Mouse (Mus musculus) midbrain, embryonic 15.5 days (tissue): ENCODE data around the gene Scube3. TPM values are rescaled to one million over a fixed set of nuclear protein-coding genes. Genes with fewer than 3 reads are reported as not detected.

Source experiments
- ATAC-seq: fragments of 200-750 bp; cut with Nextera tagmentation; replicated peaks from 2 replicates; pipeline ENCODE4 v1.8.0; 2017; ENCODE audit warnings: moderate TSS enrichment
- H3K27ac ChIP-seq: fragments of 300-500 bp; sonication (generic); 2 replicates; pipeline ENCODE4 v1.5.1; 2015; ENCODE audit warnings: mild to moderate bottlenecking, inconsistent platforms
- H3K27me3 ChIP-seq: fragments of 300-500 bp; sonication (generic); replicated peaks from 2 replicates; pipeline ENCODE4 v1.6.1; 2015; ENCODE audit warnings: inconsistent platforms
- H3K36me3 ChIP-seq: fragments of 300-500 bp; sonication (generic); replicated peaks from 2 replicates; pipeline ENCODE4 v1.6.1; 2015; ENCODE audit warnings: inconsistent platforms
- H3K4me1 ChIP-seq: fragments of 300-500 bp; sonication (generic); 2 replicates; pipeline ENCODE4 v1.6.1; 2015; ENCODE audit warnings: inconsistent platforms
- H3K4me2 ChIP-seq: fragments of 300-500 bp; sonication (generic); 2 replicates; pipeline ENCODE4 v1.6.1; 2015; ENCODE audit warnings: inconsistent platforms, mild to moderate bottlenecking, moderate library complexity
- H3K4me3 ChIP-seq: fragments of 300-500 bp; sonication (generic); 2 replicates; pipeline ENCODE4 v1.5.1; 2015; ENCODE audit warnings: mild to moderate bottlenecking, inconsistent platforms
- H3K9ac ChIP-seq: fragments of 300-500 bp; sonication (generic); 2 replicates; pipeline ENCODE4 v1.6.1; 2015; ENCODE audit warnings: mild to moderate bottlenecking, inconsistent platforms
- H3K9me3 ChIP-seq: fragments of 300-500 bp; sonication (generic); 2 replicates; pipeline ENCODE4 v1.6.1; 2016; ENCODE audit warnings: inconsistent platforms
- WGBS: fragments of 180-500 bp; shearing (Covaris S2); methylation state at CpG from one replicate; pipeline ENCODE4 v1.1.7; 2015; ENCODE audit warnings: mixed read lengths; 5-methylcytosine and 5-hydroxymethylcytosine counted together
- polyA plus RNA-seq: library from polyadenylated mRNA; unstranded; fragments of >200 nt; fragmentation: Nextera tagmentation; extraction: Ambion mirVana; gene quantifications from 2 replicates; pipeline ENCODE4 v1.2.1, GENCODE M21; 2015

Gene Scube3
- polyA plus RNA-seq, 1 experiment from 2014 or later, result 6.4 TPM

- Histone ChIP-seq H3K27ac (no peak overlapping the region), H3K4me2 (no peak overlapping the region), H3K27me3 (no peaks in the 10 kb centered on the region), H3K36me3 (peaks cover 20% of the 10 kb centered on the region), H3K4me3 (no peak overlapping the region), H3K9ac (no peak overlapping the region), H3K4me1 (no peaks in the 10 kb centered on the region), H3K9me3 (no peaks in the 10 kb centered on the region)
- ATAC-seq, result no peak
- WGBS, result 86% methylated on average over 5 of the region's 5 CpGs
These were observed 46.4 kb downstream of the Scube3 start for GRCm38 (mm10) chr17:28188313-28188712.

DNA sequence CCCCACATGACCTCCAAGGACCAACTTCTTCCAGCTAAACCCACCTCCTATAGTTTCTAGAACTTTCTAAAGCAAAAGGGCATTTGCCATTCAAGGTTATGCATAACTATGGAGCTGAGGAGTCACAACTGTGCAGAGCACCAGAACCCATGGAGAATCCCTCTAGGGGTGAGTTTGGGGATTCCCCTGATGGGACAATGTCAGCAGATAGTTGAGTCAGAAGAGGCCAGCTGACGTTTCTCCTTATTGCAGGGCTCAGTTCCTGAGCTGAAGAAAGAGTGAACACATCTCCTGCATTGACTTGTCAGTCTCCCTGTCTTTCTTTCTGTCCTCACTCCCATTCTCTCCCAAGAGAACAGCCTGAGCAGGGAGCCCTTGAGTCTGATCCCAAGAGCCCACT, 50.8 kb downstream of the Scube3 start:
- 74% methylated on average over 1 of the region's 1 CpGs for WGBS
- peaks cover 33% of the 10 kb centered on the region for H3K36me3 ChIP-seq

DNA sequence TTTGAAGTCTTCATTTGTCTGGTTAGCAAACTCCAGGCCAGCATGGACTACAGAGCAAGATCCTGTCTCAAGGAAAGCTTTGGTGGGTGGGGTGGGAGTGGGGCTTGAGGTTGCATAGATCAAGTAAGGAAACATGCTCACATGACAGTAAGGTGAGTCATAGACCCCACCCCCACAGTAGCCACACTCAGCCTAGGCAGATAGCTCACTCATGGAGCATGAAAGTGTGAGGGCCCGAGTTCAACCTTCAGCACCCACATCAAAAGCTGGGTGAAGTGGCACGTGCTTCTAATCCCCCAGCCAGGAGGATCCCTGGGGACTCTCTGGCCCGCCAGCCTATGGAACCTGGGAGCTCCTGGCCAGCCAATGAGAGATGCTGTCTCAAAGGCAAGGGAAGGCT, 51.6 kb downstream of the Scube3 start:
- Histone ChIP-seq H3K4me3 (no peak overlapping the region), H3K9ac (no peak overlapping the region), H3K9me3 (no peaks in the 10 kb centered on the region), H3K4me1 (no peaks in the 10 kb centered on the region), H3K36me3 (peaks cover 33% of the 10 kb centered on the region), H3K4me2 (no peak overlapping the region), H3K27ac (no peak overlapping the region), H3K27me3 (no peaks in the 10 kb centered on the region)
- ATAC-seq, result no peak
- WGBS, result 84% methylated on average over 3 of the region's 3 CpGs

More for the DNA sequence above, 50.8 kb downstream of the Scube3 start:
- Histone ChIP-seq H3K9me3 (no peaks in the 10 kb centered on the region), H3K4me3 (no peak overlapping the region), H3K27me3 (no peaks in the 10 kb centered on the region), H3K27ac (no peak overlapping the region), H3K4me2 (no peak overlapping the region), H3K4me1 (no peaks in the 10 kb centered on the region), H3K9ac (no peak overlapping the region)
- ATAC-seq, result no peak

- Histone ChIP-seq H3K4me3 (no peak overlapping the region), H3K36me3 (peaks cover 37% of the 10 kb centered on the region), H3K9ac (no peak overlapping the region), H3K4me1 (no peaks in the 10 kb centered on the region), H3K27ac (no peak overlapping the region), H3K27me3 (no peaks in the 10 kb centered on the region), H3K9me3 (no peaks in the 10 kb centered on the region), H3K4me2 (no peak overlapping the region)
- 97% methylated on average over 10 of the region's 10 CpGs for WGBS
- ATAC-seq, result no peak
These were observed 53.1 kb downstream of the Scube3 start for GRCm38 (mm10) chr17:28195033-28195432.

GRCm38 (mm10) chr17:28197646-28198045, 55.7 kb downstream of the Scube3 start:
- no peak overlapping the region for H3K27ac ChIP-seq
- no peak overlapping the region for H3K9ac ChIP-seq

DNA sequence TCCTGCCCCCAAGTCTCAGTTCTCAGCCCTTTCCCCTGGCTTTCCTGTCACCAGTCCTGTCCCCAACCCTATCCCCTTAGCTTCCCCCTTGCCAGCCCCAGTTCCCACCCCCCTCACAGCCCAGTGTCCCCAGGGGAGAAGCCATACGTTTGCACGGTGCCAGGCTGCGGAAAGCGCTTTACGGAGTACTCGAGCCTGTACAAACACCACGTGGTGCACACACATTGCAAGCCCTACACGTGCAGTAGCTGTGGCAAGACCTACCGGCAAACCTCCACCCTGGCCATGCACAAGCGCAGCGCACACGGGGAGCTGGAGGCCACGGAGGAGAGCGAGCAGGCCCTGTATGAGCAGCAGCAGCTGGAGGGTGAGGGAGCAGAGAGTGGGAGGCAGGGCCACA, 60.0 kb downstream of the Scube3 start:
- H3K4me1 ChIP-seq, result no peaks in the 10 kb centered on the region
- H3K36me3 ChIP-seq, result peaks cover 36% of the 10 kb centered on the region; the same call in 1 of the 2 replicates
- H3K4me3 ChIP-seq, result no peak overlapping the region
- H3K9ac ChIP-seq, result no peak overlapping the region
- no peak overlapping the region for H3K4me2 ChIP-seq
- no peak overlapping the region for H3K27ac ChIP-seq
- no peak for ATAC-seq
- no peaks in the 10 kb centered on the region for H3K9me3 ChIP-seq
- 80% methylated on average over 14 of the region's 14 CpGs for WGBS
- no peaks in the 10 kb centered on the region for H3K27me3 ChIP-seq

More at GRCm38 (mm10) chr17:28197646-28198045, 55.7 kb downstream of the Scube3 start:
- Histone ChIP-seq H3K4me2 (no peak overlapping the region), H3K4me3 (no peak overlapping the region), H3K4me1 (no peaks in the 10 kb centered on the region), H3K9me3 (no peaks in the 10 kb centered on the region), H3K27me3 (no peaks in the 10 kb centered on the region), H3K36me3 (peaks cover 46% of the 10 kb centered on the region)
- 75% methylated on average over 18 of the region's 18 CpGs for whole genome bisulfite sequencing
- no peak for ATAC-seq

GRCm38 (mm10) chr17:28204052-28204720, 62.2 kb downstream of the Scube3 start:
- no peak; the same call in 1 of the 2 replicates for ATAC-seq
- no peak overlapping the region for H3K27ac ChIP-seq
- no peak overlapping the region for H3K9ac ChIP-seq
- H3K36me3 ChIP-seq, result peaks cover 33% of the 10 kb centered on the region; the same call in 1 of the 2 replicates
- H3K9me3 ChIP-seq, result no peaks in the 10 kb centered on the region
- H3K4me3 ChIP-seq, result no peak overlapping the region
- H3K4me2 ChIP-seq, result no peak overlapping the region
- no peaks in the 10 kb centered on the region for H3K27me3 ChIP-seq
- 35% methylated on average over 14 of the region's 14 CpGs for WGBS
- H3K4me1 ChIP-seq, result no peaks in the 10 kb centered on the region; the same call in 1 of the 2 replicates

GRCm38 (mm10) chr17:28205443-28205842, 63.5 kb downstream of the Scube3 start:
- Histone ChIP-seq H3K27ac (no peak overlapping the region), H3K4me1 (no peaks in the 10 kb centered on the region; the same call in 1 of the 2 replicates)
- no peak for ATAC-seq

GRCm38 (mm10) chr17:28207092-28207491, 65.2 kb downstream of the Scube3 start:
- 74% methylated on average over 8 of the region's 8 CpGs for WGBS
- Histone ChIP-seq H3K4me1 (no peaks in the 10 kb centered on the region; the same call in 1 of the 2 replicates), H3K9ac (no peak overlapping the region), H3K36me3 (peaks cover 11% of the 10 kb centered on the region; the same call in 1 of the 2 replicates), H3K27me3 (no peaks in the 10 kb centered on the region), H3K4me3 (no peak overlapping the region), H3K9me3 (no peaks in the 10 kb centered on the region), H3K27ac (no peak overlapping the region), H3K4me2 (no peak overlapping the region)
- no peak for ATAC-seq

More at GRCm38 (mm10) chr17:28205443-28205842, 63.5 kb downstream of the Scube3 start:
- Histone ChIP-seq H3K9me3 (no peaks in the 10 kb centered on the region), H3K4me2 (no peak overlapping the region), H3K36me3 (peaks cover 24% of the 10 kb centered on the region; the same call in 1 of the 2 replicates), H3K9ac (no peak overlapping the region), H3K4me3 (no peak overlapping the region), H3K27me3 (no peaks in the 10 kb centered on the region)
- 90% methylated on average over 7 of the region's 8 CpGs for whole genome bisulfite sequencing

DNA sequence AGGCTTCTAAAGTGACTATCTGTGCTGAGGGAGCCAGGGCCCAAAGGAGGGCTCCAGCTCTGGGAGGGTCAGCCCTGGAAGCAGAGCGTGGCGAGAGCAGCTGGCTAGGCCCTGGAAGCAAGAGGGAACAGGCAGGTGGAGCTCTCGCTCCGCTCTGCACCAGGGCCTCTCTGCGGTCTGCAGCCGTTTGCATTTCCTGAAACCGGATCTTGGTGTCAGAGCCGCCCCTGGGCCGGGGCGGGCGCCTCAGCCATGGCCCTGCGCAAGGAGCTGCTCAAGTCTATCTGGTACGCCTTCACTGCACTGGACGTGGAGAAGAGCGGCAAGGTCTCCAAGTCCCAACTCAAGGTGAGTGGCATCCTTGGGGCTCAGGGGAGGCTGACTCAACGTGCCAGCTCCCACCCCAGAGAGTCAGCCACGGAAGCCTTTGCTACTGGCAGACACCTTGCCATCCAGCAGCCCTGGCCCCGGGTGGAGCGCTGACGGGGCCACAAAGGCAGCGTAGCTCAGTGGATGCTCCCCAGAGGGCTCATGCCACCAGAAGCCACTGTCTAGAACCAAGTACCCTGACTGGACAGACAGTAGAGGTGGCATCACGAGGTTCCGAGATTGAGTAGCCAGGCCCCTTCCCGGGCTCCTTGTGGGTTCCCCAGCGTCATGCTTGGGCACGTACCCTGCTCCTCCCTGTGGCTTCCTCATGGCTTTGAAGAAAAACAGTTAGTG, 65.8 kb downstream of the Scube3 start, which contains the start of gene Def6:
Gene Def6 (plus strand): TSS at position 188 of the 723 bp plus-strand sequence.
- Histone ChIP-seq H3K9me3 (no peaks in the 10 kb centered on the region), H3K4me3 (peak within 1 kb of the TSS; percentile 15; the same call in 1 of the 2 replicates), H3K27ac (no peak within 1 kb of the TSS), H3K36me3 (peaks cover 4% of the 10 kb centered on the region; the same call in 1 of the 2 replicates), H3K4me1 (no peaks in the 10 kb centered on the region; the same call in 1 of the 2 replicates), H3K9ac (no peak within 1 kb of the TSS), H3K27me3 (no peaks in the 10 kb centered on the region), H3K4me2 (peak within 1 kb of the TSS; percentile 29)
- WGBS, result 24% methylated on average over 26 of the region's 26 CpGs
- ATAC-seq, result 0 out of 2 replicates have a peak, but pooled peaks have one; percentile 37

- Histone ChIP-seq H3K9ac (no peak overlapping the region), H3K9me3 (no peaks in the 10 kb centered on the region), H3K27ac (no peak overlapping the region), H3K27me3 (no peaks in the 10 kb centered on the region), H3K36me3 (no peaks in the 10 kb centered on the region), H3K4me1 (no peaks in the 10 kb centered on the region; the same call in 1 of the 2 replicates), H3K4me3 (no peak overlapping the region), H3K4me2 (peak overlapping the region; percentile 29)
- 84% methylated on average over 8 of the region's 8 CpGs for WGBS
- no peak for ATAC-seq
These were observed 66.3 kb downstream of the Scube3 start for GRCm38 (mm10) chr17:28208314-28208612.

DNA sequence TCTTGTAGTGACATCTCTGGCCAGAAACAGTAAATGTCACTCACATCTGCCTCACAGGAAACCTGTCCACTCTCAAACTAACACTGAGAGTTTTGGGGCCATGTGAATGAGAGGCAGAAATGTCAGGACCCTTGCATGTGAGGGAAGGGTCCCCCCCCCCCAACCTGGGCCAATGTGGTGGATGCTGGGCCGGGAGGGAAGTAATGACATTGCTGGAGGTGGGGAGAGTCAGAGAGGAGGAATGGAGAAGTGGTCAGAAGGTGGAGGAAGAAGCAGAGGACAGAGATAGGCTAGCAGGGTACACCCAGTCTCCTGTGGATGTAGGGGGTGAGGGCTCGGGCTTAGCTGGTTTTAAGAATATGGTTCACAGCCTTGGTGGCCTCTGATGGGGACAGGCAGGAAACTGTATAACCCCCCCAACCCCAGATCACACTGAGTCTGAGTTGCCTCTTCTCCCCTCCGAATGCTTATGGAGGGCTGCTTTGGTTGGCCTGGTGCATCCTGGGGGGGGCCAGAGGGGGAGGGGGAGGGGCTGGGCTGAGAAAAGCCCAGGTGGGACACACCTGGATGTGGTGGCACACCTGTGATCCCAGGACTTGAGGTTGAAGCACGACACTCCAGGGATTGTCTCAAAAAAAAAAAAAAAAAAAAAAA, 67.6 kb downstream of the Scube3 start:
- Histone ChIP-seq H3K4me3 (no peak overlapping the region), H3K36me3 (no peaks in the 10 kb centered on the region), H3K9me3 (no peaks in the 10 kb centered on the region), H3K4me2 (no peak overlapping the region), H3K9ac (no peak overlapping the region), H3K27ac (no peak overlapping the region), H3K27me3 (no peaks in the 10 kb centered on the region), H3K4me1 (no peaks in the 10 kb centered on the region; the same call in 1 of the 2 replicates)
- 73% methylated on average over 4 of the region's 4 CpGs for WGBS
- ATAC-seq, result no peak
